Mouse (Mus musculus): ENCODE data around the gene Wnt10b.
"Not testable (repeated sequence)": the region's sequence is repeated elsewhere in the genome, so short reads cannot be mapped to it uniquely, and the experiment has no call there.

The Wnt10b gene

DNA sequence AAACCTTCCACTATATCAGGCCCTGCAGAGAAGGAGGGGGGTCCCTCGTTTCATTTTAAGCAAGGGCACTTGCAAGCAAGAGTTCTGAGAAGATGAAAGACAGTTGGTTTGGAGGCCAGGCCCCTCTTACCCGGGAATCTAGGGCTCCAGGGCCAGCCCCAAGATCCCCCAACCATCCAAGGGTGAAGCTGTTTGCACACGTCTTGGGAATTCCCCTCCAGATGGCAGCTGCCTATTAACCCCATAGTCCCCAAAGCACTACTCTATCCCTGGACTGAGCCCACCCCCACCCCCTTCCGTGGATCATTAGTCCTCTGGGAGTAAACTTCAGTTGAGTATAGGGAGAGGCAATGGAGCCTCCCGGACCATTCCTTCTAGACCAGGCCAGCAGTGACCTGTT, 2.4 kb downstream of the Wnt10b start:
- CTCF ChIA-PET = interaction anchor here (0.5 to 0.7 kb wide), 2 partner anchors 258 to 1876 kb away, joined by 3 to 5 read pairs; no protein-coding TSS in a partner anchor

DNA sequence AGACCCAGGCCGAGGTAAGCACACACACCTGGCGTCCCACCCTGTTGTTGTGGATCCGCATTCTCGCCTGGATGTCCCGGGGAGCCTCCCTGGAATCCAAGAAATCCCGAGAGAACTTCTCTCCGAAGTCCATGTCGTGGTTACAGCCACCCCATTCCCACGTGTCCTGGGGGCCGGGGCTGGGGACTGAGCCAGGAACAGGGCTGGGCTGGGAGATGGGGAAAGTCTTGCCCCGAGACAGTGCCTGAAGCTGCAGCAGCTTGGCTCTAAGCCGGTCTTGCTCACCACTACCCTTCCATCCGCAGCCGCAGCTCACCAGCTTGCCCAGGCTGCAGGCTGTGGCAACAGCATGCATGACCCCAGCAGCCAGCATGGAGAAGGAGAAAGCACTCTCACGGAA, 3.9 kb downstream of the Wnt10b start:
- CTCF ChIA-PET = no interaction called here

DNA sequence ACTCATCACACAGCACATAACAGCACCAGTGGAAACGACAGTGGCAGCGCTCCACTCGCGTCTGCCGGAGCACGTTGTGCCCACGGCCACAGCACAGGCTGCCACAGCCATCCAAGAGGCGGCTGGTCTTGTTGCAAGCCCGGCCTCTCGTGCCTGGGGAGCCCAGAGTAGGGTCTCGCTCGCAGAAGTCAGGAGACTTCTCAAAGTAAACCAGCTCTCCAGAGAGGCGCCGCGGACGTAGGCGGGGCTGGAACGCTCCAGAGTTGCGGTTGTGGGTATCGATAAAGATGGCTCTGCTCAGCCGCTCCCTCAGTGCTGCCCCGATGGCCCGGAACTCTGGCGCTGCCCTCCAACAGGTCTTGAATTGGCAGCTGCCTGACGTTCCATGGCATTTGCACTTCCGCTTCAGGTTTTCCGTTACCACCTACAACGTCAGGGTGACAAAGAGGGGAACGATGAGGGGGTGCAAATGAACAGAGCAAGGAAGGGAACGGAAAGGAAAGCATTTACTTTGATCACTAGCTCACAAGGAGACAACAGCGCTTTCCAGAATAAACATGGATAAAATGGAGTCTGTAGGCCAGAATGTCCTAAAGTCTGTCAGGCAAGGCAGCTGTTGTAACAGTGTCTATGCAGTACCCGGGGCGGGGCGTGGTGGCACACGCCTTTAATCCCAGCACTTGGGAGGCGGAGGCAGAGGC, 5.3 kb downstream of the Wnt10b start:
- CTCF ChIA-PET = interaction anchor here (0.5 kb wide), 1 partner anchor 725 kb away, joined by 3 read pairs; no protein-coding TSS in a partner anchor

DNA sequence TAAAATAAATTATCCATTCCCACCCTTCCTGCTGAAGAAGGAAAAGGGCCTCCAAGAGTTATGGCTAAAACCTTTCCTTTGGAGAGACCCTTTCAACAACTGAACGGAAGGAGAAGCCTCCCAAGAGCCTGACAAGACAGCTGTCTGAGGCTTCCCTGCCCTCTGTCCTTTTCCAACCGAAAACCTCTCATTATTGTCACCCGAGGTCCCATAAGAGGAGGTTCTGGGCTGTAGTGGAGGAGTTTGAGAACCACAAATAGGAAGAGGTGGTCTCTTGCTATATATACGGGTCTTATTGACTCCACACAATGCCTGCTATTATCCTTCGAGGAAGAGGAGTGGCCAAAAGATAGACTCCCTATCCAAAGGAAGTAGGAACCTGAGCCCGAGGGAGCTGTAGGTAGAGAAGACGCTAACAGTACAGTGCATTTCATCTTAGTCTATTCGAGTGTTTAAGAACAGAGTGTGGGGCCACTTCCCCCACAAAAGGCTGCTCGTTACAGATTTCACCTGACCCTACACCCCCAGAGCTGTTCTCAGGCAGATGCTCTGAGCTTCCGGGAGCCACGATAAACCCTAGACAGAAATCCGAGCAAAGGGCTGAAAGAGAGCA, 6.0 kb downstream of the Wnt10b start:
- CTCF ChIA-PET = no interaction called here

DNA sequence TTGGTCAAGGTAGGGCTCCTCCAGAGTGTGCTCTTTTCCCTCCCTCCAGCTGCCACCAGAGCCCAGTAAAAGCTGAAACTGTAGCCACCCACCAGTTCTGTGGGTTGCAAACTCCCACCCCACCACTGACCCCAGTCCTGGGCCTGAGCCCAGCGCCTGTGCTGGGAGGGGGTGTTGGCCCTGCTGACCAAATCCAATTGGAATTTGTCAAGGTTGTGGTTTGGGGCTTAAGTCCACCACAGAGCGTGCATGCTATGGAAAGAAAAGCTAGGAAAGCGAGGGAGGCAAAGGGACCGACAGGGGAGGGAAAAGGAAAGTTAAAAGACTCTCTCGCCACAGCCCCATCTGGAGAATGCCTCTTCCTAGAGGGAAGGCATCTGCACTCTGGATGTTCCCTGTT, 9.7 kb downstream of the Wnt10b start:
- CTCF ChIA-PET = no interaction called here

DNA sequence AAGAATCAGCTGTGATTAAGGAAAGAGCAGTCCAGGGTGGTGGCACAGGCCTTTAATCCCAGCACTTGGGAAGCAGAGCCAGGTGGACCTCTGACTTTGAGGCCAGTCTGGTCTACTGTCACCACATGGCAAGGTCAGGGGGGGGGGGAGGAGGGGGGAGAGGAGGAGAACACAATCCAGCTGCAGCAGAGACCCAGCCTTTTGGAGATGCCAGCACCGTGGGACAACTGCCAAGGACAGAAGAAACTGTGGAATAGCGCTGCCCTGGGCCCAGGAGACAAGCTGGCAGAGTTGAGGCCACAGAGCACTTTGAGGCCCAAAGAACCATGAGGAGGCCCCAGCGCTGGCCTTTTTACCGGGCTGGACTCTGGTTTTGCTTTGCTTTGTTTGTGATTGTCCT, 12.0 kb downstream of the Wnt10b start:
- CTCF ChIA-PET = interaction anchor here (0.6 kb wide), 1 partner anchor 55 kb away, joined by 5 read pairs; no protein-coding TSS in a partner anchor

DNA sequence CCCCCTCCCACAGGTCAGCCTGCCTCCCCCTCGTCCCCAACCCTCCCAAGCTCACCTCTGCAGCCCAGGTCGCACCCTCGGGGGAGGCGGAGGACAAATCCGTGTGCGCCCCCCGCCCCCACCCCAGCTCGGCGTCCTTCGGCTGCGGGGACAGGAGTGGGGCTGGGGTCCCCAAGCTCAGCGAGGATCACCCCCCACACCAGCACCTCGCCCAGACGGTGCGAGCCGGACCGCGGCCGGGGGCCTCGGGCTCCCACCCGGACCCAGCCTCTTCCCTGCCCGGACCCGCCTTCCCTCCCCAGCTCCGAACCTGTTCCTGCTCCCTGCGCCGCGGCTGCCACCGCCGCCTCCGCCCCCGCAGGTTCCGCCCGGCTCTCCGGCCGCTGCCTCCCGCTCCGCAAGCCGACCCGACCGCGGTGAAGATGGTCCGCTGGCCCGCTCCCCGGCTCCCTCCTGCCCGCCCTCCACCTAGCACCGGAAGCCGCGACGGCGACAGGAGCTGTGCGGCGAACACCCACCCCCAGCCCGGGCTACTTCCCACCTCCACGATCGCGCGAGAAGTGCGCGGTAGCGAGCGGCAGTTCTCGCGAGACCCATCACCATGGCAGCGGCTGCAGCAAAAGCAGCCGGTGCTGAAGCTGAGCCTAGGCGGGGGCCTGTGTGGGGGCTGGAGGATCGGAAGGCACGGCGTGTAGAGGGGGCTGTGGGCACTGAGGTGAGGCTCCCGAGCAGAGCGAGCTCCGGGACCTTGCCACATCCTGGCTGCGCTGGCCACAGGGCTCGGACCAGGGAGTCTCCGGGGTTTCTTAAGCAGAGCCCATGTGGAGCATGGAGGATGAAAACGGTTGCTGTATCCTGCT, 15.1 kb downstream of the Wnt10b start, which contains the start of gene Arf3:
Gene Arf3, minus strand, starts transcription at position 545 of the 860 bp plus-strand sequence.
- CTCF ChIA-PET = no interaction called here

DNA sequence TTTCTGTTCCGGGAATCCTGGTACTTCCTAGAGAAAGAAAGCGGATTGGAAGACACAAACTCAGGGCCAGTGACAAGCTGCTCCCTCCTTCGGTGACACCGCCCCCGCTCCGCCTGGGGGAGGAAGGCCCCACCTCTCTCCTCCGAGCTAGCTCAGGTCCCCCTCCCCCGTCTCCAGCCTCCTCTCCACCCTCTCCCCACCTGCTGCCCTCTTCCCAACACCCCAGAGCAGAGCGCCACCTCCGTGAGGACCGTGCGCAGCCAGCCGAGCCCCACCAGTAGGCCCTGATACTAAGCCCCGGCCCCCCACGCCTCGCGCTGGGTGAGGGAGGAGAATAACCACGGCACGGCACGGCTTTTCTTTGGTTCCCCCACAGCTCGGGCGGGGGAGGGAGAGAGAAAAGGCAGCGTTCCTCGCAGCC, 15.7 kb downstream of the Wnt10b start:
- CTCF ChIA-PET = no interaction called here

DNA sequence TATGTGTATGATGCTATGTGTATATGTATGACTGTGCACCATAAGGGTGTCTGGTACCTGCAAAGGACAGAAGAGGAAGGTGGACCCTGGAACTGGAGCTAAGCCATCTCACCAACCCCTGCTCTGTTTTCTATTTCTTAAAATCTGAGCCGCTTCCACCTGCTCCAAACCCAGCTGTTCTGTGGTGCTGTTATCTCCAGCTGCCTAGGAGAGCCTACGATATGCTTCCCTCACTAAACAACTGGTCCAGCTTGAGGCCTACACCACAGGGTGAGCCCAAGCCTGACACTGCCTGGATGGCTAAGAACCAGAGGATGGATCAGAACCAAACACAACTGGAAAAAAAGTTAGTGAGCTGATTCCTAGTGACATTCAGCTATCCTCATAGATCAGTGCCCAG, 23.8 kb downstream of the Wnt10b start:
- CTCF ChIA-PET = no interaction called here

DNA sequence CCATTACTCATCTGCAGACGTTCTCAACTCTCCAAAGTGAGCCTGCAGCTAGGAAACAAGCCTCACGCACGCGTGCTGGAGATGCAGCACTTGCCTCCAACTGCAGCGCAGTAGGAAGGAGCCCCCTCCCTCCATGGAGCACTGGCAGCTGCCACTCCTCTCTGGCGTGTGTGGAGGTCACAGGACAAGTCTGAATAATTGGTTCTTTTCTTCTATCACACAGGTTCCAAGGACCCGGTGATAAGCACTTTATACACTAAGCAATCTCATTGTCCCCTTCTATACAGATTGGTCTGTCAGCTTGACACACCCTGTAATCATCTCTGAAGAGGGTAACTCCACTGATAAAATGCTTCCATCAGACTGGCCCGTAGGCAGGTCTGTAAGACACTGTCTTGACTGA, 24.9 kb downstream of the Wnt10b start:
- CTCF ChIA-PET = no interaction called here

DNA sequence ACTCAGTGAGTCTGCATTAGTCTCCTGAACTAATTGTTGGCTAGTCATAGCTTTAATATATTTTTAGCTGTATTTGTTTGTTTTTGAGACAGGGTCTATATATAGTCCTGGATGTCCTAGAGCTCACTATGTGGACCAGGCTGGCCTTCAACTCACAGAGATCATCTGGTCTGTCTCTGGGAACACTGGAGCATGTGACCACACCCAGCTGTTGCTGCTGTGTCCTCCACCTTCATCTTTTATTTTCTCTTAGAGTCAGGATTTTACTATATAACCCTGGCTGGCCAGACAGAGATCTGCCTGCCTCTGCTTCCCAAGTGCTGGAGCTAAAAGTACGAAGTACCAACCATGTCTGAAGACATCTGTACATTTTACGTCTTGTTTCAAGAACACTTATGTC, 28.9 kb downstream of the Wnt10b start:
- CTCF ChIA-PET = no interaction called here

DNA sequence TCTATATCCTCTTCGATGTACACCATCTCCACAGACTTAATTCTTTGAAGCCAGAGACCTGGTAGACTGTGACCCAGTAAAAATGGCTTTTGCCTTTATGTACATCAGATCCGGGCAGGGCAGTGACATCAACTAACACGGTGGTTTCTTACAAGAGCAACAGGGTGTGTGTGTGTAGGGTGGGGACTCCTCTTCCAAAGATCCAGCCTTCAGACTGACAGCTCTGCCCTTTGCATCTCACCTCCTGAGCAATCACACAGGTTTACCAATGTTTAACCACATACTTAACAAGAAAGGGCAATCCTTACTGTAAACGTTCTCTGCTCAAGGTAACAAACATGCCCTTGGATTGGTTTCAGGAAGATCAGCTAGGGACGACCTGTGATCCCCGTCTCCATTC, 30.7 kb downstream of the Wnt10b start:
- CTCF ChIA-PET = interaction anchor here (0.6 kb wide), 1 partner anchor 20 kb away, joined by 5 read pairs; no protein-coding TSS in a partner anchor

DNA sequence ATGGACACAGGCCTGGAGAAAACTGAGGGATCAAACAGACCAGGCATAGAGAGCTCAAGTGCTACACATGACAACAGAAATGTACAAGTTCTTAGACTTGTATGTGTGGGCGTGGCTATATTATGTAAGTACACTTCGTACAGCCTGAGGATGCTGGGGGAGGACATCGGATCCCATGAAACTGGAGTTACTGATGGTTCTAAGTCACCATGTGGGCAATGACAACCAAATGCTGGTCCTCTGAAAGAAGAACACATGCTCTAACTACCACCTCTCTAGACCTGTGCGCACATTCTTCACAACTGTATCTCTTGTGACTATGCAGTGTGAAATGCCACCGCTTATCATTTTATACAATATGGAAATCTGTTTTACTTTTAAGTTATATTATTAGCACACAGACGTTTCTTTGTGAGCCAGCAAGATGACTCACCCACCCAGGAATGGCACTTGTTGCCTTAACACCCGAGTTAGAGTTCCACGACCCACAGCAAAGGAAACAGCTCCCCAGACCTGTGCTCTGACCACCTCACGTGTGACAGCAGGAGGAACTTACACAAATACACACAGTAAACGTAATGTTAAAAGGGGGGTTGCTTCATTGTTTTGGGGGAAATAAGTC, 31.5 kb downstream of the Wnt10b start:
- CTCF ChIA-PET = interaction anchor here (0.6 kb wide), 1 partner anchor 19 kb away, joined by 5 read pairs; no protein-coding TSS in a partner anchor

DNA sequence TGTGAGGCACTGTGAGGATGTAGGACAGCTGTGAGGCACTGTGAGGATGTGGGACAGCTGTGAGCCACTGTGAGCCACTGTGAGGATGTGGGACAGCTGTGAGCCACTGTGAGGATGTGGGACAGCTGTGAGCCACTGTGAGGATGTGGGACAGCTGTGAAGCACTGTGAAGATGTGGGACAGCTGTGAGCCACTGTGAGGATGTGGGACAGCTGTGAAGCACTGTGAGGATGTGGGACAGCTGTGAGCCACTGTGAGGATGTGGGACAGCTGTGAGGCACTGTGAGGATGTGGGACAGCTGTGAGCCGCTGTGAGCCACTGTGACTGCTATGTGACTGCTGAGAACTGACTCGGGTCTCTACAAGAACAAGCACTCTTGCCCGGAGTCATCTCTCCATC, 34.1 kb downstream of the Wnt10b start:
- CTCF ChIA-PET = not testable (repeated sequence)

DNA sequence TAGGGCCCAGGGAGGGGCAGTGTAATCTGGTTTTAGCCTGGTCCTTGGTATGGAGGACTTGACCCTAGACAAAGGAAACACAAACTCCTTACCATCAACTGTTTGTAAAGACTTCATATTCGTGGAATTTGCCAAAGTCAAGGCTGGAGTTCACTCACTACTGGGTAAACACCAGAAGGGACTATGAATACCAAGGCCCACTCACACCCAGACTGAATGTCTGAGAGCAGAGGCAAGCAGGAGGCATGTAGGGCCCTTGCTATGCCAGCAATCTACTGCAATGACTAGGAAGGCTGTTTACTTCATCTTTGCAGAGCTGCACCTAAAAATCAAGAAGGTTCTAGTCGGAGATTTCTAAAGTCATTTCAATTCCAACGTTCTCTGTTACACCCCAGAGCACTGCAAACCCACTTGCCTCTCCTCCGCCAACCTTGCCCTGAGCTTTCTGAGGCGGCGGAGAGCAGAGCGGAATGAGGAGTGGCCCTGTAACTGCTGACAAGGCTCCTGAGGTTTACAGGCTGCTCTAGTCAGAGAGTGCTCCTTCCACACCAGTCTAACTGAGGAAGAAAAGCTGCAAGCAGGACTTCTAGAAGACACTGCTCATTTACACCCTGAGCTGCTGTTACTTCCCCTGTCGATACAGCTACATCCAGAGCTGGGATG, 35.1 kb downstream of the Wnt10b start:
- CTCF ChIA-PET = no interaction called here

DNA sequence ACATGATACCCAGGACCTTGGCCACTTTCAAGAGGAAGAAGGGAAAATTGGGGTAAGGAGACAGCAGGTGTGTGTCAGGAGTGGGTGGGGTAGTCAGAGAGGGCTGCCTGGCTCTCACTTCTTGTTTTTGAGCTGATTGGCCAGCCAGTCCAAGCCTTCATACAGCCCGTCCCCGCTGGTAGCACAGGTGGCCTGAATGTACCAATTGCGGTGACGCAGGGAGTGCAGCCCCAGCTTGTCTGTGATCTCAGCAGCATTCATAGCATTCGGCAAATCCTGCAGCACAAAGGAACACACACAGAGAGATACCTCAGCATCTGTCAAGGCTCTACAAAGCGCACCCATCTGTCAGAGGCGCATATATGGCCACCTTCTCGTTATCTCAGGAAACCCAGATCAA, 37.7 kb downstream of the Wnt10b start:
- CTCF ChIA-PET = interaction anchor here (0.6 kb wide), 1 partner anchor 1019 kb away, joined by 19 read pairs; no protein-coding TSS in a partner anchor

DNA sequence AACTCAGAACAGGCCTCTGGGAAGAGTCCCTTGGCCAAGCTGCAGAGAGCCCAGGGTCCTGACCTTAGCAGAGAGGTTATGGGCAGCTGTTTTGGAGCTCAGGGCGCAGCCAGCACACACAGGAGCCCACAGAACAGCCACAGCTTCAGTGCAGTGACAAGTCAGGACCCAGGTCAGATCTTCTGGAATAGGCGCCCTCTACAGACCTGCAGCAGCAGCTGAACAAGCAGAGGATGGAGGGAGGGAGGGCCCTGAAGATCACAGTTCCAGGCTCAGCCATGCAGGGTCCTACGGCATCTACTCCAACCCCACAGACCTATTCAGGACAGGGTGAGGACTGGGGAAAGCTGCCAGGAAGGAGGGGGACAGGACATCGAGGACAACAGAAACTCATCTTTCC, 39.2 kb downstream of the Wnt10b start:
- CTCF ChIA-PET = no interaction called here

DNA sequence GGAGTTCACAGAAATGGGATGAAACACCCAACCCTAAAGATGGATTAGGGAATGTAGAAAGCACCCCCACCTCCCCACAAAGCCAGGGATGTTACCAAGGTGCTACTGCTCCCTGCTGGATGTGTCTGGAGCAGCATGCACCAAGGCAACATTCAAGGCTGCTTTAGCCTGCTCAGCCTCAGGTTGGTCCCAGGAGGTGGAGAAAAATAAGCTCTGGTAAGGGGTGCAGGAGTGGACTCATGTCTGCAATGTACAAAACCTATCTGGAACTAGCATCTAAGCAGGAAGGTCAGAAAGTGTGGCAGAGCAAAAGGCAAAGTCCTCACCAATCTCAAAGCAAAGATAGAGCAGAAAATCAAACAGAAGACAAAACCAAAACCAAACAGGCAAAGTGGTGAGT, 40.1 kb downstream of the Wnt10b start:
- CTCF ChIA-PET = no interaction called here

DNA sequence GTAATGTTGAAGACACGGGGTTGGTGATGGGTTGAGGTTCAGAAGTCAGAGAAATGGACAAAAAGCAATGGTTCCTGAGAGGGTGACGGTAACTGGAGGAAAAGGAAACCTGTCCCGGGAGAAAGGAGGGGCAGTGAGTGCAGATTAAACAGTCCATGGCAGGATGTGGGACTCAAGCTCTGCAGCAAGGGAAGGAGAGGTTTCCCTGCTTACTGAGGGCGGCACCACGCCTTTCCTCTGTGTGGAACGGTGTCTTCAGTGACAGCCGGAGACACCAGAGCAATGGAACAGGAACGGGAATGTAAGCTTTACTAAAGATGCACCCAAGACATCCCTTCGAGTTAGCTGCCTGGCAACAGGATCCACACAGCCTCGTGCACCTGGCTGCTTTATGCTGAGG, 41.4 kb downstream of the Wnt10b start:
- CTCF ChIA-PET = no interaction called here

DNA sequence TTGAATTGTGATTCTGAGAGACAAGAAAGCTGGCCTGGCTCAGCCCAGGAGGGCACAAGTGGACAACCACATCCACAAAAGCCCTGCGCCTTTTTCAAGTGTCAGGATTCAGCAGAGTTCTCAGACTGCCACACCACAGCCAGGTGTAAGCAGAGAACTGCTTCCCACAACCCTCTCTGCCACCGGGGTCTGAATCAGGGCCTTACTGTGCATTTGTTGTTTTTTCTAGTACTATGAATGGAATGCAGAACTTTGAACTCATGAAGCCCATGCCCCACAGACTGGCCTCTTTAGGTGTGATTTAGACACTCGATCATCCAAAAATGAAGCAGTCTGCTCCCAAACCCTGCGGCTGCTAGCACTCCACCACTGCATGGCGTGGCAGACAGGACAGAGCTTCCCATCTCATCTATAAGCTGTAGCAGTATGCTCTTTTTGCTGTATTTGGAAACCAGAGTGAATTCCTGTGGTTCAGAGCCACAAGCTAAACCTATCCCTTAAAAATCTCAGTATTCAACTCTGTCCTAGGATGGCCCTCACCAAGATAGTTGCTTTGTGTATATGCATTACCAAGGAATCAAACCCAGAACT, 43.9 kb downstream of the Wnt10b start:
- CTCF ChIA-PET = interaction anchor here (0.6 kb wide), 1 partner anchor 1277 kb away, joined by 3 read pairs; no protein-coding TSS in a partner anchor

DNA sequence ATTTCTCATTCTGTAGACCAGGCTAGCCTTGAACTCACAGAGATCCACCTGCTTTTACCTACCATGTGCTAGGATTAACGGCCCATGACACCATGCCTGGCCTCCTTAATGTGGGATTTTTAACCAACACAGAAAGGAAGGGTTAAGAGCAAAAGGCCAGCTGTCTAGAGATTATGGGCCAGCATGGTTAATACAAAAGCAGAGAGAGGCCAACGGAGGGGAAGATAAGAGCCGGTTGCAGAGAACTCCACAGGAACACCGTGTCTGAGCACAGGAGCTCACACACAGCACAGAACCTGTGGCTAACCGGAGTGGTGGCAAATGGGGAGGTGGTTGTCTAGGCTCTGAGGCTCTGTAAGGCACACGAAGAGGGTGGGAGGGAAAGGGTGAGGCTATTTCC, 44.6 kb downstream of the Wnt10b start:
- CTCF ChIA-PET = no interaction called here

All from spleen, embryonic (tissue).